Mouse (Mus musculus): ENCODE measurements around the gene Ppcs. TPM values are rescaled to one million over a fixed set of nuclear protein-coding genes. Genes with fewer than 3 reads are reported as not detected.
A peak's percentile ranks its signal among the peaks of the same experiment; 100 is the strongest.

The Ppcs gene
- polyA plus RNA-seq, 1 experiment = 8.9 TPM

DNA sequence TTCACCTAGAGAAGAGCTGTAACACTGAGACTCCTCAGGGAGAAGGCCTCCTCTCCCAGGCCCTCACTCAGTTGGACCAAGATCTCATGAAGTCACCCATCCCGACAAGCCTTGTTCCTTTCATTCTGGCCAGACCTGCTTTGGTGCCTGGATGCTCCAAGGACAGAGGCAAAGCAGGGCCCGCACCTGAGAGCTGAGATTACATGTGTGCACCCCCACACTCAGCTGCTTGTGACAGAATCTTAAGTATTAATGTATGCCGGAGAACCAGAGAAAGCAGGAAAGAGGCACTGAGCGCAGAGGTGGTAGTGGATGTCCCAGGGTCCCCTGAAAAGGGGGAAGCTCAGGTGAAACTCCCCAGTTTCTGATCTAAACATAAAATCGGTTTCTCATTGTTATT is 30.9 kb upstream of the Ppcs start:
- Histone ChIP-seq H3K4me3 (ENCODE audit: insufficient read depth, low read length) (no peak overlapping the region), H3K27ac (ENCODE audit: insufficient read depth, low read length) (no peak overlapping the region), H3K4me1 (ENCODE audit: control insufficient read depth, insufficient read depth, low read length) (no peaks in the 10 kb centered on the region)
- TF ChIP-seq CTCF (IDR thresholded peaks at IDR 0.05; ENCODE audit: borderline replicate concordance, insufficient read depth, low read length) (no peak), POLR2A (IDR thresholded peaks at IDR 0.05; ENCODE audit: low read depth, low read length) (no peak)

GRCm38 (mm10) chr4:119450436-119450835 is 28.2 kb upstream of the Ppcs start:
- Histone ChIP-seq H3K27ac (ENCODE audit: insufficient read depth, low read length) (no peak overlapping the region), H3K4me1 (ENCODE audit: control insufficient read depth, insufficient read depth, low read length) (no peaks in the 10 kb centered on the region), H3K4me3 (ENCODE audit: insufficient read depth, low read length) (no peak overlapping the region)
- no peak for TF ChIP-seq POLR2A (IDR thresholded peaks at IDR 0.05; ENCODE audit: low read depth, low read length)
- TF ChIP-seq CTCF (IDR thresholded peaks at IDR 0.05; ENCODE audit: borderline replicate concordance, insufficient read depth, low read length) = no peak

DNA sequence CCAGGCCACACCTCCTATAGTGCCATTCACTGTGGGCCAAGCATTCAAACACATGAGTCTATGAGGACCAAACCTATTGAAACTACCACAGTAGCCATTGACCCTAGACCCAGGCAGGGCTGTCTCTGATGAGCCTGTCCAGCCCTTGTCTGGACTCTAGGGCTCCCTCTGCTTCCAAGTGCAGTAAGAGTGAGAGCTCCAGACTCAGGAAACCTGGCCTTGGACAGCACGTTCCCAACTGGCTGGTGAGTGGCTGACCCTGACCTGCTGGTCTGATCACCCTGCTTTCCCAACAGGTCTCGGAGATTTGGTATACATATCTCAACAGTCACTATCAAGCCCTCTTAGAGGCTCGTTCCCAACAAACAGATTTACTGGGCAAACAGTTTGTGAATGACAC is 25.6 kb upstream of the Ppcs start:
- no peaks in the 10 kb centered on the region for H3K4me1 ChIP-seq (ENCODE audit: control insufficient read depth, insufficient read depth, low read length)
- H3K27ac ChIP-seq (ENCODE audit: insufficient read depth, low read length) = no peak overlapping the region
- TF ChIP-seq CTCF (IDR thresholded peaks at IDR 0.05; ENCODE audit: borderline replicate concordance, insufficient read depth, low read length) (no peak), POLR2A (IDR thresholded peaks at IDR 0.05; ENCODE audit: low read depth, low read length) (no peak)

GRCm38 (mm10) chr4:119447261-119447660 is 25.0 kb upstream of the Ppcs start:
- TF ChIP-seq POLR2A (IDR thresholded peaks at IDR 0.05; ENCODE audit: low read depth, low read length) = no peak
- no peak for TF ChIP-seq CTCF (IDR thresholded peaks at IDR 0.05; ENCODE audit: borderline replicate concordance, insufficient read depth, low read length)
- H3K27ac ChIP-seq (ENCODE audit: insufficient read depth, low read length) = no peak overlapping the region
- no peaks in the 10 kb centered on the region for H3K4me1 ChIP-seq (ENCODE audit: control insufficient read depth, insufficient read depth, low read length)
- no peak overlapping the region for H3K4me3 ChIP-seq (ENCODE audit: insufficient read depth, low read length)

More for the DNA sequence above, 25.6 kb upstream of the Ppcs start:
- no peak overlapping the region for H3K4me3 ChIP-seq (ENCODE audit: insufficient read depth, low read length)

GRCm38 (mm10) chr4:119442539-119442938 is 20.3 kb upstream of the Ppcs start:
- H3K4me1 ChIP-seq (ENCODE audit: control insufficient read depth, insufficient read depth, low read length) = no peaks in the 10 kb centered on the region
- H3K27ac ChIP-seq (ENCODE audit: insufficient read depth, low read length) = no peak overlapping the region
- no peak overlapping the region for H3K4me3 ChIP-seq (ENCODE audit: insufficient read depth, low read length)
- no peak for TF ChIP-seq POLR2A (IDR thresholded peaks at IDR 0.05; ENCODE audit: low read depth, low read length)
- TF ChIP-seq CTCF (IDR thresholded peaks at IDR 0.05; ENCODE audit: borderline replicate concordance, insufficient read depth, low read length) = no peak

- H3K4me3 ChIP-seq (ENCODE audit: insufficient read depth, low read length) = no peak overlapping the region
- H3K4me1 ChIP-seq (ENCODE audit: control insufficient read depth, insufficient read depth, low read length) = no peaks in the 10 kb centered on the region
- H3K27ac ChIP-seq (ENCODE audit: insufficient read depth, low read length) = no peak overlapping the region
- TF ChIP-seq POLR2A (IDR thresholded peaks at IDR 0.05; ENCODE audit: low read depth, low read length) (no peak), CTCF (IDR thresholded peaks at IDR 0.05; ENCODE audit: borderline replicate concordance, insufficient read depth, low read length) (no peak)
Observed at GRCm38 (mm10) chr4:119441836-119442235, 19.6 kb upstream of the Ppcs start.

DNA sequence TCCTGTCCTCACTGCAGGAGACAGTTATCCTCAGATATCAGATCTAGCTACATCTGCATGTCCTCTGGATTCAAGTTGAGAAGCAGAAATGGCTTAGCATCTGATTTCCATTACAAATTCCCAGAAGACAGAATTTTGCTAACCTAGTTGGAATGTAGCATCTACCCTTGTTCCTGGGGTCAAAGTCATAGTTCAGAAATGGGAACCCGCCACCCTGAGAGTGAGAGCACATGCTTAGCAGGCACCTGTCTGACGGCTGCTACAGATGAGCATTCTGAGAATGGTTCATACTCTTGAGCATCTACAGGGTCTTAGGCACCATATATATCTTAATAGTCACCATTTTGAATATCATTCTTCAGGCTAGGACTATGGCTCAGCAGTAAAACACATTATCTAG is 15.7 kb upstream of the Ppcs start:
- Histone ChIP-seq H3K4me1 (ENCODE audit: control insufficient read depth, insufficient read depth, low read length) (no peaks in the 10 kb centered on the region), H3K4me3 (ENCODE audit: insufficient read depth, low read length) (no peak overlapping the region), H3K27ac (ENCODE audit: insufficient read depth, low read length) (no peak overlapping the region)
- TF ChIP-seq CTCF (IDR thresholded peaks at IDR 0.05; ENCODE audit: borderline replicate concordance, insufficient read depth, low read length) = no peak
- no peak for TF ChIP-seq POLR2A (IDR thresholded peaks at IDR 0.05; ENCODE audit: low read depth, low read length)

DNA sequence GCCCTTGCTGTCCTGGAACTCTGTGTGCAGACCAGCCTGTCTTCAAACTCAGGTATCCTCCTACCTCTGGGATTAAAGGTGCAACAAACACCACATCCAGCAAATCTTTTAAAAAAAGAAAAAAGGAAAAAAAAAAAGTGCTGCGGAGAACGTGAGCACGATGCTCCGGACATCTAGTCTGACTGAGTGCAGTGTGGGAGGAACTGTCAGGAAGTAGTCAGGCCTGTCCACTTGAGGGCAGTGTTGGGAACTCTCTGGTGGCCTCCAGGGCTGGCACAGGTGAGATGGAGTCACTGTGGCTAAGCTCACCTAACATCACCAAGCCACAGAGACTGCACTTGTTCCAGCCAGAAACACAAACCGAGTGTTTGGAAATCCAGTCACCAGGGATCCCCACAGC is 8.5 kb upstream of the Ppcs start:
- no peaks in the 10 kb centered on the region; the same call in 1 of the 2 replicates for H3K4me1 ChIP-seq (ENCODE audit: control insufficient read depth, insufficient read depth, low read length)
- H3K4me3 ChIP-seq (ENCODE audit: insufficient read depth, low read length) = no peak overlapping the region
- TF ChIP-seq POLR2A (IDR thresholded peaks at IDR 0.05; ENCODE audit: low read depth, low read length) (no peak), CTCF (IDR thresholded peaks at IDR 0.05; ENCODE audit: borderline replicate concordance, insufficient read depth, low read length) (peak; percentile 66; the same call in 1 of the 2 replicates)
- H3K27ac ChIP-seq (ENCODE audit: insufficient read depth, low read length) = no peak overlapping the region

DNA sequence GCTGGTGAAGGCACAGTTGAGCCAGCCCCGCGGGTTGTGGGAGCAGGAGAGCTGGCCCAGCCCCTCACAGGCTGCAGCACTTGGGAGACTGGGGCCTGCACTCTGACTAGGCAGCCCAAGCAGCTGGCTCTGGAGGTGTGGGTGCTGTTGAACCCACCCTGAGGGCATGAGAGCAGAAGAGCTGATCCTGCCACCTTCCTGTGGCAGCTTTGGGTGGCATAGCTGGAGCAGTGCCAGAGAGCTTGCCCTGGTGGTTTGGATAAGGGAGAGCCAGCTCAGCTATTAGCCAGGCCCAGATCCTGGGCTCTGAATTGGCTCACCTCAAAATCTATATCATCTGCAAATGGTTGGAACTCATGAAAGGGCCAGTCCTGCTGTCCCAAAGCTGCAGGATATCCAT is 5.5 kb upstream of the Ppcs start:
- Histone ChIP-seq H3K4me3 (ENCODE audit: insufficient read depth, low read length) (no peak overlapping the region), H3K27ac (ENCODE audit: insufficient read depth, low read length) (no peak overlapping the region), H3K4me1 (ENCODE audit: control insufficient read depth, insufficient read depth, low read length) (no peaks in the 10 kb centered on the region; the same call in 1 of the 2 replicates)
- TF ChIP-seq POLR2A (IDR thresholded peaks at IDR 0.05; ENCODE audit: low read depth, low read length) = no peak
- no peak for TF ChIP-seq CTCF (IDR thresholded peaks at IDR 0.05; ENCODE audit: borderline replicate concordance, insufficient read depth, low read length)

DNA sequence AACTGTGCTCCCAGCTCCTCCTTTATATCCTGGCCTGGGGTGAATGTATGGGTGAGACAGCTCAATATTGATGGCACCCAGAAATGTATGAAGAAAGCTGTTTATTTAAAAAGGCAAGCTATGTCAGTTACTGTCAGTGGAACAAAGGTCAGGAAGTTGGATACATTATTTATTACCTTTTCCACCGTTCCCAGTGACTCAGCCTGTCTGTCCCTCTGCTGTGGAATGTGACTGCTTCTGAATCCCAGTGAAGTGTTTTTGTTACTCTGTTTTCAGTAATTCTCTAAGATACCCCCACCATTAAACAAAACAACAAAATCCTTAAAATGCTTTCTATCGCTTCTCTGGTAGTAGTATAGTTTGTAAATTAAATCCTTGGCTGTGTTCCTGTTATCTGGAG is 3.4 kb upstream of the Ppcs start:
- H3K4me1 ChIP-seq (ENCODE audit: control insufficient read depth, insufficient read depth, low read length) = peaks cover 5% of the 10 kb centered on the region

GRCm38 (mm10) chr4:119425077-119425476 is 2.9 kb upstream of the Ppcs start:
- Histone ChIP-seq H3K27ac (ENCODE audit: insufficient read depth, low read length) (no peak overlapping the region), H3K4me1 (ENCODE audit: control insufficient read depth, insufficient read depth, low read length) (peaks cover 5% of the 10 kb centered on the region), H3K4me3 (ENCODE audit: insufficient read depth, low read length) (no peak overlapping the region)
- TF ChIP-seq POLR2A (IDR thresholded peaks at IDR 0.05; ENCODE audit: low read depth, low read length) = no peak
- no peak for TF ChIP-seq CTCF (IDR thresholded peaks at IDR 0.05; ENCODE audit: borderline replicate concordance, insufficient read depth, low read length)

More for the DNA sequence above, 3.4 kb upstream of the Ppcs start:
- no peak overlapping the region for H3K27ac ChIP-seq (ENCODE audit: insufficient read depth, low read length)
- H3K4me3 ChIP-seq (ENCODE audit: insufficient read depth, low read length) = no peak overlapping the region
- TF ChIP-seq CTCF (IDR thresholded peaks at IDR 0.05; ENCODE audit: borderline replicate concordance, insufficient read depth, low read length) (no peak), POLR2A (IDR thresholded peaks at IDR 0.05; ENCODE audit: low read depth, low read length) (no peak)

All from embryonic fibroblast, embryonic 13.5 days (primary cell).